Mouse (Mus musculus): ENCODE data around the gene Usp50.

DNA sequence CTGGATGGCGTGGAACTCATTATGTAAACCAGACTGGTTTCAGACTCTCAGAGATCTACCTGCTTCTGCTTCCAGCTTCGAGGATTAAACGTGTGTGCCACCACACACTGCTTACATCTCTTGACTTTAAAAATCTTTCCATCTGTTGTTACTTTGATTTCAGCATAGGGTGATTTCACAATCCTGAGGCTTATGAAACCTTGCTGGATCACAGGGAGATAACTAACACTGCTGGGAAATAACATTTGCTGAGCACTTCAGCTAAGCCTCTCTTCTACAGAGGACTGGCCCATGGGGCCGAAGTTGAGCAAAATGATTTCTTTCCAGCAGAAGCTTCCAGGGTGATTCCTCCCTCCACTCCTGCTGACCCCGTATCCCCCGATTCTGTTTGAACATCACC, 88.0 kb downstream of the Usp50 start:
- no peak for TF ChIP-seq POLR2A (IDR thresholded peaks at IDR 0.05; ENCODE audit: low read depth, low read length)
- TF ChIP-seq CTCF (IDR thresholded peaks at IDR 0.05; ENCODE audit: extremely low read depth, insufficient read depth, insufficient read length, insufficient replicate concordance) = no peak

All from spleen, adult 2 months (tissue).